Mouse (Mus musculus) heart, postnatal 25 days (tissue): ENCODE results near the gene Olfr976. TPM values are rescaled to one million over a fixed set of nuclear protein-coding genes. Genes with fewer than 3 reads are reported as not detected.
"Not testable (repeated sequence)": the region's sequence is repeated elsewhere in the genome, so short reads cannot be mapped to it uniquely, and the experiment has no call there.

Source experiments
- DNase-seq: peaks from one replicate; pipeline ENCODE4 v3.0.0; 2022; ENCODE audit warnings: low spot score
- intact Hi-C: fragments of 180-260 bp; cut with DNase I; formaldehyde crosslinking; loops from one replicate; pipeline ENCODE4 v1.15.1; 2025
- total RNA-seq, 2 experiments: library from RNA; stranded (reverse); gene quantifications; 2 replicates each; pipeline ENCODE4 v1.2.3; 2021

Olfr976 gene
- total RNA-seq: not detected

- DNase-seq, intact Hi-C loops: not testable (repeated sequence)
These were observed at the start of gene Olfr976 for GRCm38 (mm10) chr9:39961033-39961432. Olfr976 (minus strand) TSS chr9:39961133.

- no peak for DNase-seq
- intact Hi-C loops: no loop called here
These were observed 48.5 kb upstream of the Olfr976 start, which contains the start of gene Olfr980 for GRCm38 (mm10) chr9:40009482-40009881. Olfr980 (minus strand) TSS chr9:40009582.

- DNase-seq: no peak
- intact Hi-C loops: no loop called here
These were observed 42.4 kb upstream of the Olfr976 start, which contains the start of gene Olfr979 for GRCm38 (mm10) chr9:40003365-40003764. Olfr979 (minus strand) TSS chr9:40003465.

GRCm38 (mm10) chr9:39991813-39992212 is 30.9 kb upstream of the Olfr976 start, which contains the start of gene Olfr978:
Olfr978 (plus strand) TSS chr9:39992113.
- intact Hi-C loops: no loop called here
- DNase-seq: no peak

- not testable (repeated sequence) for DNase-seq
These were observed 15.7 kb upstream of the Olfr976 start for GRCm38 (mm10) chr9:39976581-39977145.

GRCm38 (mm10) chr9:39951946-39952345 is 9.0 kb downstream of the Olfr976 start, which contains the start of gene Olfr975:
Olfr975 (minus strand) TSS chr9:39952046.
- no peak for DNase-seq
- intact Hi-C loops: no loop called here

More at GRCm38 (mm10) chr9:39976581-39977145, 15.7 kb upstream of the Olfr976 start:
- intact Hi-C loops: not testable (repeated sequence)

- DNase-seq: no peak
- intact Hi-C loops: no loop called here
These were observed 23.7 kb downstream of the Olfr976 start, which contains the start of gene Olfr974 for GRCm38 (mm10) chr9:39937201-39937600. Olfr974 (plus strand) TSS chr9:39937501.

GRCm38 (mm10) chr9:39928837-39929236 is 32.1 kb downstream of the Olfr976 start:
- DNase-seq, intact Hi-C loops: not testable (repeated sequence)

- DNase-seq, intact Hi-C loops: not testable (repeated sequence)
These were observed 32.7 kb downstream of the Olfr976 start for GRCm38 (mm10) chr9:39927975-39928836.

- no peak for DNase-seq
- intact Hi-C loops: no loop called here
These were observed 51.0 kb downstream of the Olfr976 start for GRCm38 (mm10) chr9:39909939-39910338.

GRCm38 (mm10) chr9:39907036-39907435 is 53.9 kb downstream of the Olfr976 start, which contains the start of gene Olfr229:
Olfr229 (plus strand) TSS chr9:39907336.
- no peak for DNase-seq
- intact Hi-C loops: no loop called here

- intact Hi-C loops: no loop called here
These were observed 55.8 kb downstream of the Olfr976 start for GRCm38 (mm10) chr9:39905106-39905505.

More at GRCm38 (mm10) chr9:39905106-39905505, 55.8 kb downstream of the Olfr976 start:
- no peak for DNase-seq

Other genes with a start within 250 kb of the Olfr976 start
- gene Olfr965, start 249.8 kb downstream of the Olfr976 start, total RNA-seq: not detected
- not detected for gene Olfr150, start 230.2 kb downstream of the Olfr976 start, total RNA-seq
- not detected for gene Olfr967, start 214.9 kb downstream of the Olfr976 start, total RNA-seq
- gene Olfr968, start 177.9 kb downstream of the Olfr976 start, total RNA-seq: not detected
- not detected for gene Olfr969, start 170.2 kb downstream of the Olfr976 start, total RNA-seq
- not detected for gene Olfr970, start 152.3 kb downstream of the Olfr976 start, total RNA-seq
- gene Olfr971, start 124.3 kb downstream of the Olfr976 start, total RNA-seq: not detected
- not detected for gene Olfr972, start 94.7 kb downstream of the Olfr976 start, total RNA-seq
- gene Olfr229, start 53.8 kb downstream of the Olfr976 start, total RNA-seq: not detected
- gene Olfr974, start 23.6 kb downstream of the Olfr976 start, total RNA-seq: not detected
- not detected for gene Olfr975, start 9.1 kb downstream of the Olfr976 start, total RNA-seq
- gene Olfr978, start 31.0 kb upstream of the Olfr976 start, total RNA-seq: not detected
- not detected for gene Olfr979, start 42.3 kb upstream of the Olfr976 start, total RNA-seq
- not detected for gene Olfr980, start 48.4 kb upstream of the Olfr976 start, total RNA-seq
- gene Olfr981, start 60.3 kb upstream of the Olfr976 start, total RNA-seq: not detected
- not detected for gene Olfr982, start 112.7 kb upstream of the Olfr976 start, total RNA-seq
- not detected for gene Olfr983, start 132.5 kb upstream of the Olfr976 start, total RNA-seq
- gene Olfr984, start 153.1 kb upstream of the Olfr976 start, total RNA-seq: not detected
- not detected for gene Olfr985, start 169.1 kb upstream of the Olfr976 start, total RNA-seq
- not detected for gene Tmem225, start 187.0 kb upstream of the Olfr976 start, total RNA-seq
- not detected for gene Olfr986, start 219.8 kb upstream of the Olfr976 start, total RNA-seq
- gene Zfp202, start 231.2 kb upstream of the Olfr976 start, total RNA-seq: 1 to 10 TPM; 2.4 TPM